Mouse (Mus musculus) ES-E14 (cell line): ENCODE measurements at regions not wholly inside any gene's neighbourhood (a gene's known extent, or its start where the extent isn't known, plus 50 kb on each side); places are given as distances from the start of the nearest gene placed in this dataset.

Source experiments
- DNase-seq: peaks from one replicate; pipeline ENCODE4 v3.0.0-alpha.2; 2013; ENCODE audit warnings: low read depth, low spot score
- H3K27ac ChIP-seq: 2 replicates; pipeline ENCODE4 v1.5.1; 2012; ENCODE audit warnings: low read depth, mild to moderate bottlenecking, low read length, moderate library complexity, mixed read lengths; ENCODE audit not compliant: poor library complexity, insufficient read depth, severe bottlenecking
- H3K36me3 ChIP-seq: 2 replicates; pipeline ENCODE4 v1.6.1; 2012; ENCODE audit warnings: mild to moderate bottlenecking, low read length, moderate library complexity, mixed read lengths; ENCODE audit not compliant: control insufficient read depth, poor library complexity, insufficient read depth, severe bottlenecking
- H3K4me1 ChIP-seq, 2 experiments: fragments of 150-350 bp in 1 of 2; sonication (generic) in 1 of 2; 2 replicates each; pipeline ENCODE4 v1.6.1; 2012; ENCODE audit warnings: low read length in 2 of 2, mild to moderate bottlenecking in 1 of 2, mixed read lengths in 1 of 2; ENCODE audit not compliant: control insufficient read depth in 2 of 2, insufficient read depth in 2 of 2, poor library complexity in 1 of 2
- H3K4me3 ChIP-seq, 2 experiments: fragments of 150-350 bp in 1 of 2; sonication (generic) in 1 of 2; 2 replicates each; pipeline ENCODE4 v1.5.1; 2012; ENCODE audit warnings: low read length in 2 of 2, low read depth in 1 of 2, mild to moderate bottlenecking in 1 of 2, mixed read lengths in 1 of 2; ENCODE audit not compliant: insufficient read depth in 1 of 2, poor library complexity in 1 of 2, severe bottlenecking in 1 of 2
- H3K9ac ChIP-seq: 2 replicates; pipeline ENCODE4 v1.6.1; 2012; ENCODE audit warnings: low read depth, mild to moderate bottlenecking, low read length, mixed read lengths; ENCODE audit not compliant: poor library complexity, insufficient read depth, severe bottlenecking
- H3K9me3 ChIP-seq: fragments of 150-350 bp; sonication (generic); 2 replicates; pipeline ENCODE4 v1.6.1; 2012; ENCODE audit warnings: low read depth, mild to moderate bottlenecking, low read length; ENCODE audit not compliant: control insufficient read depth, insufficient read depth
- CHD2 ChIP-seq: IDR thresholded peaks from 2 replicates; pipeline ENCODE4 v1.6.1; 2014; ENCODE audit warnings: mild to moderate bottlenecking, low read depth, low read length, inconsistent platforms
- HCFC1 ChIP-seq: IDR thresholded peaks from 2 replicates; pipeline ENCODE4 v1.6.1; 2012; ENCODE audit warnings: low read length, inconsistent platforms, borderline replicate concordance; ENCODE audit not compliant: insufficient read depth
- MAFK ChIP-seq: IDR thresholded peaks from 2 replicates; pipeline ENCODE4 v1.6.1; 2014; ENCODE audit warnings: mild to moderate bottlenecking, low read depth, low read length, inconsistent platforms; ENCODE audit not compliant: insufficient read depth
- ZC3H11A ChIP-seq: IDR thresholded peaks from 2 replicates; pipeline ENCODE4 v1.6.1; 2012; ENCODE audit warnings: low read depth, mild to moderate bottlenecking, inconsistent platforms, low read length, borderline replicate concordance
- ZNF384 ChIP-seq: IDR thresholded peaks from 2 replicates; pipeline ENCODE4 v1.6.1; 2012; ENCODE audit warnings: low read depth, low read length, inconsistent platforms
- in situ Hi-C, 2 experiments: fragments of 600-800 bp; cut with MboI; formaldehyde crosslinking; loops; one replicate each; pipeline ENCODE4 v1.15.1; 2025; ENCODE audit warnings: low sequenced_read_pairs in 2 of 2, inconsistent platforms in 1 of 2; ENCODE audit not compliant: unreplicated experiment in 2 of 2

GRCm38 (mm10) chrX:11691019-11691418, 363.4 kb downstream of the H2al1j start:
- H3K4me1 ChIP-seq: no peaks in the 10 kb centered on the region
- H3K9me3 ChIP-seq: no peaks in the 10 kb centered on the region
- TF ChIP-seq HCFC1 (no peak), MAFK (no peak), CHD2 (no peak), ZC3H11A (no peak), ZNF384 (no peak)
- no peaks in the 10 kb centered on the region for H3K36me3 ChIP-seq
- no peak overlapping the region for H3K9ac ChIP-seq
- DNase-seq: no peak
- no peak overlapping the region for H3K4me3 ChIP-seq
- H3K27ac ChIP-seq: no peak overlapping the region
- in situ Hi-C loops: no loop called here

DNA sequence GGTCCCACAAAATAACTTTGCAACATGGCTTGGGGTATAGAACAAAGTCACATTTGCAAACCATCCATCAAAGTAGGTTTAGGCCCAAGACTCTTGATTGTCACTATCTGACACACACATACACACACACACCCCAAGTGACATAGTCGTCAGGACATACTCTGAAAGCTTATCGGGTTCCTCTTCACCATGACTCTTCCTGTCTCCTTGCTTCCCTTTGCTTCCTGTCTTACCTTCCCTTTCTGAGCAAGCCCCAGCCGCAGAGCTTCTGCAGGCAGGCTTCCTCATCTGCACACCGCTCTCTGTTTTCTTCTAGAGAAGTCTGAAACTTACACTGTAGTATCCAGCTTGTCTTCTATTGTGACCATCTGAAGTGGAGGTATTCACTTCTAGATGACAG, 368.9 kb downstream of the H2al1j start:
- H3K27ac ChIP-seq: no peak overlapping the region
- no peak for TF ChIP-seq HCFC1
- no peak for TF ChIP-seq CHD2
- no peak for TF ChIP-seq MAFK
- no peak for TF ChIP-seq ZC3H11A
- no peak for TF ChIP-seq ZNF384
- no peak overlapping the region for H3K9ac ChIP-seq
- H3K9me3 ChIP-seq: no peaks in the 10 kb centered on the region
- DNase-seq: no peak
- no peaks in the 10 kb centered on the region for H3K4me1 ChIP-seq
- in situ Hi-C loops: no loop called here
- H3K4me3 ChIP-seq: no peak overlapping the region
- no peaks in the 10 kb centered on the region for H3K36me3 ChIP-seq

- in situ Hi-C loops: no loop called here
- Histone ChIP-seq H3K36me3 (no peaks in the 10 kb centered on the region), H3K9me3 (no peaks in the 10 kb centered on the region), H3K9ac (no peak overlapping the region), H3K4me1 (no peaks in the 10 kb centered on the region), H3K4me3 (no peak overlapping the region), H3K27ac (no peak overlapping the region)
- DNase-seq: no peak
- TF ChIP-seq MAFK (no peak), ZNF384 (no peak), CHD2 (no peak), ZC3H11A (no peak), HCFC1 (no peak)
Measured at GRCm38 (mm10) chrX:11701095-11701494, 373.5 kb downstream of the H2al1j start.

DNA sequence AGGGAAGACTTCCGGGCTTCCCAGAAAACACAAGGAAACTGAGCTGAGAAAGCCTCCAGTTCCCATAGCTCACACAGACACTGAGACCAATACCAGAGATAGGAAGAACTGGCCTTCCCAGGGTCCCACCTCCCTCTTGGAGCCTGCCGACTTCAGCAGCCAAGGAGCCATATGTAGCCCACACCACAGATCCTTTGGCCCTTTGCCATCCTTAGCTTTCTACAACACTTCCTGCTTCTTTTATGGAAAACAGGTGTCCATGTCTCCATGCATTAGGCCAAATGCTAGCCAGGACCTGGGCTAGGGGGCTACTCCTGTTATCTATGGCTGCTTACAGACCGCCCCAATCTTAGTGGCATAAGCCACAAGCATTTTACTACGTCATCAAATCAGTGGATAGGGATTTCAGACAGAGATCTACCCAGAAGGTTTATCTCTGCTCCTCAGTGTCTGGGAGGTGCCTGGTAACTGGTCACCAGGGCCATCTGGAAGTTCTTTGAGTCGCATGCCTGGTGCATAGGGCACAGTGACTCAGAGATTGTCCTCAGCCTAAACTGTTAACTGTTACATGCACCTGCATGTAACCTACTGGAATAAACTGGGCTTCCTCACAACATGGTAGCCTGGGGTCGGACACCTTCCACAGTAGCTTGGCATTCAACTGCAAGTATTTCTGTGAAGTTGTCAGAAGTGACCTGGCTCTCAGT, 378.4 kb downstream of the H2al1j start:
- DNase-seq: no peak
- Histone ChIP-seq H3K9me3 (no peaks in the 10 kb centered on the region), H3K36me3 (no peaks in the 10 kb centered on the region), H3K4me3 (no peak overlapping the region), H3K9ac (no peak overlapping the region), H3K4me1 (no peaks in the 10 kb centered on the region), H3K27ac (no peak overlapping the region)
- TF ChIP-seq ZC3H11A (no peak), ZNF384 (no peak)
- in situ Hi-C loops: no loop called here

DNA sequence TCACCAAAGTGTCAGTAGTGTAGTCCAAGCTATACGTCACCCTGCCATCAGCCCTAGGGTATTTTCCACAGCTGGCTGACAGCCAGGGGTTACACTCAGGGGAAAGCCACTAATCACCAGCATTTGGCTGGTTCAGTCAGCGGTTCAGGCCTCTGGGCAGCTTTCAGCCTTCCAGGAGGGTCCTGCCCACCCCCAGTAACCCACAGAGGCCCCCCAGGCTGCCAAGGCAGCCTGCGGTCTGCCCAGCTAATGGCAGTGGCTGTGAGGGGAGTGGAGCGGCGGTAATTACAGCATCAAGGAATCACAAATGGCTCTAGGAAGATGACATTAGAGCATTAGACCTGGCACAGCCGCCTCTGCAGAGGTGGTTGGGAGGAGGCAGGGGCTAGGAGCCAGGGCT, 379.7 kb downstream of the H2al1j start:
- in situ Hi-C loops: no loop called here
- no peaks in the 10 kb centered on the region for H3K9me3 ChIP-seq
- H3K4me1 ChIP-seq: no peaks in the 10 kb centered on the region
- H3K9ac ChIP-seq: no peak overlapping the region
- H3K4me3 ChIP-seq: no peak overlapping the region
- no peak for TF ChIP-seq ZC3H11A
- no peak for TF ChIP-seq ZNF384
- TF ChIP-seq CHD2: no peak
- no peak for TF ChIP-seq MAFK
- no peak for TF ChIP-seq HCFC1
- DNase-seq: no peak
- H3K36me3 ChIP-seq: no peaks in the 10 kb centered on the region
- H3K27ac ChIP-seq: no peak overlapping the region
